Mouse (Mus musculus): ENCODE data around the gene Gm49393. TPM values are rescaled to one million over a fixed set of nuclear protein-coding genes. Genes with fewer than 3 reads are reported as not detected.

Gene Gm49393
- polyA plus RNA-seq, 1 experiment from 2014 or later = not detected

- H3K27ac ChIP-seq (ENCODE audit: low read depth, low read length) = no peak overlapping the region
- no peak overlapping the region for H3K9ac ChIP-seq (ENCODE audit: low read depth, low read length)
- no peaks in the 10 kb centered on the region for H3K9me3 ChIP-seq (ENCODE audit: control insufficient read depth)
- no peak for TF ChIP-seq CTCF (IDR thresholded peaks at IDR 0.05; ENCODE audit: low read depth)
- no peaks in the 10 kb centered on the region for H3K4me1 ChIP-seq (replicated peaks; ENCODE audit: control insufficient read depth, insufficient read depth, low read length)
- H3K36me3 ChIP-seq (ENCODE audit: control insufficient read depth, insufficient read depth) = no peaks in the 10 kb centered on the region
- no peaks in the 10 kb centered on the region for H3K27me3 ChIP-seq (replicated peaks; ENCODE audit: control insufficient read depth, insufficient read depth, low read length)
- no peak overlapping the region for H3K4me2 ChIP-seq (replicated peaks; ENCODE audit: low read depth)
- no peak for ATAC-seq
- H3K4me3 ChIP-seq (ENCODE audit: low read depth, low read length) = no peak overlapping the region
- WGBS = 86% methylated on average over 8 of the region's 8 CpGs
These were observed 92.2 kb downstream of the Gm49393 start for GRCm38 (mm10) chr13:60843153-60843552.

GRCm38 (mm10) chr13:60842703-60843102 is 92.7 kb downstream of the Gm49393 start:
- Histone ChIP-seq H3K27me3 (replicated peaks; ENCODE audit: control insufficient read depth, insufficient read depth, low read length) (no peaks in the 10 kb centered on the region), H3K4me1 (replicated peaks; ENCODE audit: control insufficient read depth, insufficient read depth, low read length) (no peaks in the 10 kb centered on the region), H3K9ac (ENCODE audit: low read depth, low read length) (no peak overlapping the region), H3K36me3 (ENCODE audit: control insufficient read depth, insufficient read depth) (no peaks in the 10 kb centered on the region), H3K9me3 (ENCODE audit: control insufficient read depth) (no peaks in the 10 kb centered on the region), H3K27ac (ENCODE audit: low read depth, low read length) (no peak overlapping the region), H3K4me3 (ENCODE audit: low read depth, low read length) (no peak overlapping the region), H3K4me2 (replicated peaks; ENCODE audit: low read depth) (no peak overlapping the region)
- ATAC-seq = no peak
- no peak for TF ChIP-seq CTCF (IDR thresholded peaks at IDR 0.05; ENCODE audit: low read depth)
- WGBS = 68% methylated on average over 6 of the region's 6 CpGs

GRCm38 (mm10) chr13:60839353-60839902 is 96.0 kb downstream of the Gm49393 start:
- 58% methylated on average over 2 of the region's 2 CpGs for WGBS
- Histone ChIP-seq H3K27ac (ENCODE audit: low read depth, low read length) (no peak overlapping the region), H3K9me3 (ENCODE audit: control insufficient read depth) (no peaks in the 10 kb centered on the region), H3K4me1 (replicated peaks; ENCODE audit: control insufficient read depth, insufficient read depth, low read length) (no peaks in the 10 kb centered on the region), H3K9ac (ENCODE audit: low read depth, low read length) (no peak overlapping the region), H3K4me2 (replicated peaks; ENCODE audit: low read depth) (no peak overlapping the region), H3K36me3 (ENCODE audit: control insufficient read depth, insufficient read depth) (no peaks in the 10 kb centered on the region), H3K27me3 (replicated peaks; ENCODE audit: control insufficient read depth, insufficient read depth, low read length) (no peaks in the 10 kb centered on the region), H3K4me3 (ENCODE audit: low read depth, low read length) (no peak overlapping the region)
- ATAC-seq = no peak
- no peak for TF ChIP-seq CTCF (IDR thresholded peaks at IDR 0.05; ENCODE audit: low read depth)

GRCm38 (mm10) chr13:60826052-60826451 is 109.3 kb downstream of the Gm49393 start:
- H3K9ac ChIP-seq (ENCODE audit: low read depth, low read length) = no peak overlapping the region
- no peak overlapping the region for H3K4me2 ChIP-seq (replicated peaks; ENCODE audit: low read depth)
- no peaks in the 10 kb centered on the region for H3K9me3 ChIP-seq (ENCODE audit: control insufficient read depth)
- H3K4me1 ChIP-seq (replicated peaks; ENCODE audit: control insufficient read depth, insufficient read depth, low read length) = no peaks in the 10 kb centered on the region
- WGBS = 52% methylated on average over 3 of the region's 3 CpGs
- no peak overlapping the region for H3K4me3 ChIP-seq (ENCODE audit: low read depth, low read length)
- no peak overlapping the region for H3K27ac ChIP-seq (ENCODE audit: low read depth, low read length)
- H3K27me3 ChIP-seq (replicated peaks; ENCODE audit: control insufficient read depth, insufficient read depth, low read length) = no peaks in the 10 kb centered on the region
- no peak for ATAC-seq
- H3K36me3 ChIP-seq (ENCODE audit: control insufficient read depth, insufficient read depth) = no peaks in the 10 kb centered on the region
- TF ChIP-seq CTCF (IDR thresholded peaks at IDR 0.05; ENCODE audit: low read depth) = peak; percentile 62

GRCm38 (mm10) chr13:60820486-60821175 is 114.8 kb downstream of the Gm49393 start:
- no peak for TF ChIP-seq CTCF (IDR thresholded peaks at IDR 0.05; ENCODE audit: low read depth)
- Histone ChIP-seq H3K9me3 (ENCODE audit: control insufficient read depth) (no peaks in the 10 kb centered on the region), H3K4me1 (replicated peaks; ENCODE audit: control insufficient read depth, insufficient read depth, low read length) (no peaks in the 10 kb centered on the region), H3K27me3 (replicated peaks; ENCODE audit: control insufficient read depth, insufficient read depth, low read length) (no peaks in the 10 kb centered on the region), H3K27ac (ENCODE audit: low read depth, low read length) (no peak overlapping the region), H3K4me3 (ENCODE audit: low read depth, low read length) (no peak overlapping the region), H3K36me3 (ENCODE audit: control insufficient read depth, insufficient read depth) (no peaks in the 10 kb centered on the region), H3K4me2 (replicated peaks; ENCODE audit: low read depth) (no peak overlapping the region), H3K9ac (ENCODE audit: low read depth, low read length) (no peak overlapping the region)
- 50% methylated on average over 3 of the region's 3 CpGs for WGBS
- peak; percentile 68; the same call in 1 of the 2 replicates for ATAC-seq

- H3K27me3 ChIP-seq (replicated peaks; ENCODE audit: control insufficient read depth, insufficient read depth, low read length) = no peaks in the 10 kb centered on the region
- peak; percentile 90 for TF ChIP-seq CTCF (IDR thresholded peaks at IDR 0.05; ENCODE audit: low read depth)
- no peak overlapping the region for H3K4me2 ChIP-seq (replicated peaks; ENCODE audit: low read depth)
- no peaks in the 10 kb centered on the region for H3K4me1 ChIP-seq (replicated peaks; ENCODE audit: control insufficient read depth, insufficient read depth, low read length)
- WGBS = 8% methylated on average over 7 of the region's 7 CpGs
- H3K4me3 ChIP-seq (ENCODE audit: low read depth, low read length) = no peak overlapping the region
- ATAC-seq = no peak
- H3K36me3 ChIP-seq (ENCODE audit: control insufficient read depth, insufficient read depth) = no peaks in the 10 kb centered on the region
- no peaks in the 10 kb centered on the region for H3K9me3 ChIP-seq (ENCODE audit: control insufficient read depth)
- H3K27ac ChIP-seq (ENCODE audit: low read depth, low read length) = no peak overlapping the region
- H3K9ac ChIP-seq (ENCODE audit: low read depth, low read length) = no peak overlapping the region
These were observed 115.9 kb downstream of the Gm49393 start for GRCm38 (mm10) chr13:60819469-60819868.

All from intestine, postnatal 0 days (tissue).